Mouse (Mus musculus) heart, adult 2 months (tissue): ENCODE results near the gene Lekr1. TPM values are rescaled to one million over a fixed set of nuclear protein-coding genes. Genes with fewer than 3 reads are reported as not detected.

Experiments
- DNase-seq, 2 experiments: peaks; one replicate each; pipeline ENCODE4 v3.0.0; 2021
- H3K27ac ChIP-seq: fragments of 200-600 bp; 2 replicates; pipeline ENCODE4 v1.8.1; 2022
- H3K27me3 ChIP-seq: fragments of 200-500 bp; 2 replicates; pipeline ENCODE4 v1.6.1; 2012; ENCODE audit warnings: mild to moderate bottlenecking, low read length, inconsistent platforms, mixed read lengths; ENCODE audit not compliant: control insufficient read depth, insufficient read depth
- H3K36me3 ChIP-seq: fragments of 200-500 bp; 2 replicates; pipeline ENCODE4 v1.6.1; 2012; ENCODE audit warnings: low read length, inconsistent platforms; ENCODE audit not compliant: control insufficient read depth, insufficient read depth
- H3K4me1 ChIP-seq: fragments of 200-500 bp; 2 replicates; pipeline ENCODE4 v1.6.1; 2011; ENCODE audit warnings: low read length; ENCODE audit not compliant: control insufficient read depth, insufficient read depth
- H3K4me3 ChIP-seq: fragments of 200-600 bp; 2 replicates; pipeline ENCODE4 v1.8.1; 2022
- H3K79me2 ChIP-seq: fragments of 200-500 bp; replicated peaks from 2 replicates; pipeline ENCODE4 v1.6.1; 2012; ENCODE audit warnings: mild to moderate bottlenecking, inconsistent platforms, low read length, moderate library complexity, mixed read lengths; ENCODE audit not compliant: control insufficient read depth, insufficient read depth
- H3K9ac ChIP-seq: fragments of 200-500 bp; 2 replicates; pipeline ENCODE4 v1.6.1; 2012; ENCODE audit warnings: low read depth, mild to moderate bottlenecking, control low read depth, inconsistent platforms, low read length, mixed read lengths
- CTCF ChIP-seq: fragments of 200-600 bp; IDR thresholded peaks from 2 replicates; pipeline ENCODE4 v1.8.1; 2022; ENCODE audit warnings: antibody characterized with exemption, mild to moderate bottlenecking, moderate library complexity
- EP300 ChIP-seq: fragments of 200-500 bp; IDR thresholded peaks from 2 replicates; pipeline ENCODE4 v1.6.1; 2011; ENCODE audit warnings: low read depth, low read length, control low read depth; ENCODE audit not compliant: insufficient read depth
- POLR2A ChIP-seq: fragments of 200-500 bp; IDR thresholded peaks from 2 replicates; pipeline ENCODE4 v1.6.1; 2011; ENCODE audit warnings: mild to moderate bottlenecking, low read depth, low read length, control low read depth; ENCODE audit not compliant: insufficient read depth
- WGBS: fragments of 180-500 bp; shearing (Covaris S2); methylation state at CpG from one replicate; pipeline ENCODE4 v1.1.7; 2018; 5-methylcytosine and 5-hydroxymethylcytosine counted together
- intact Hi-C: fragments of 180-260 bp; cut with DNase I; formaldehyde crosslinking; loops from one replicate; pipeline ENCODE4 v1.15.1; 2025
- polyA plus RNA-seq: library from polyadenylated mRNA; depleted of rRNA; stranded (reverse); fragments of >200 nt; gene quantifications from 2 replicates; pipeline ENCODE4 v1.2.3, GENCODE M21; 2012
- total RNA-seq, 2 experiments: library from RNA; stranded (reverse); gene quantifications; 2 replicates each; pipeline ENCODE4 v1.2.3; 2021

Lekr1 gene
- total and polyA plus RNA-seq, 3 experiments: 0.84 to 2.2 (median 2.1) TPM

DNA sequence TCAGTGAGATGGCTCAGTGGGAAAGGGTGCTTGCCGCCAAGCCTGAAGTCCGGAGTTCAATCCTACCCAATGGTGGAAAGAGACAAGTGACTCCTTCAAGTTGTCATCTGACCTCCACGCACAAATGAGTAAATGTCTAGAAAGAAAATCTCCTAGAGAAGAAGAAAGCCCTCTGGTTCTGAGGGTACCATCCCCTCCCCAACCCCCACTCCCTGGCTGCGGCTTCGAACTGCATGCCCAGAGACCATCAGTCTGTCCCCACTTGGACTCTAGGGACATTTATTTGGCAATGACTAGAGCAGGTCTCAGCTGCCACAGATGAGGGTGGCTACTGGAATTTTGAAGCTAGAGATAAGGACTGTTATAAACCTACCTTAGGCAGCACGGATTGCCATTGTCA lies 193.7 kb downstream of the Lekr1 start:
- WGBS: 86% methylated on average over 6 of the region's 6 CpGs
- H3K36me3 ChIP-seq: no peaks in the 10 kb centered on the region
- no peak overlapping the region for H3K9ac ChIP-seq
- H3K4me1 ChIP-seq: peaks cover 10% of the 10 kb centered on the region
- TF ChIP-seq POLR2A (no peak), CTCF (no peak), EP300 (no peak)
- H3K27me3 ChIP-seq: no peaks in the 10 kb centered on the region
- H3K79me2 ChIP-seq: no peaks in the 10 kb centered on the region
- no peak overlapping the region for H3K4me3 ChIP-seq
- DNase-seq: no peak
- intact Hi-C loops: loop anchor here (5.0 to 10.0 kb wide), 6 partner anchors 32 to 477 kb away; partner anchors contain the start of gene Lekr1
- no peak overlapping the region for H3K27ac ChIP-seq

DNA sequence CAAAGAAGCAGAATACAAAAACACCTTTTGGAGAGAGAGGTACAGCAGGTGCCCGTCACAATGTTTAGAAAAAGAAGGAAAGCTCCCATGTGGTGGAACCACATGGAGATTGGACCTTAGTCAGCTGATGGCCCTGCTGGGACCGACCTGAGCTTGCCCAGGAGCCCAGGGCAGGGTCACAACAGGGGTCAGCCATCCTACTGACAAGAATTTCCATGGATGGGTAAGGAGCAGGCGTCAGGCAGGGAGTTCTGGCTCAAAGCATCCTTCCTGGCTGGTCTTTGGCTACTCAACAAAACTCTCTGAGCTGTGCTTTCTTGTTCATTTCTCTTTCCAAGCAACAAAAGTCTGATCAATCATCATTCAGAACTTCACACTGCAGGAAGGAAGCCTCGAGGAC lies 194.9 kb downstream of the Lekr1 start:
- no peak for DNase-seq
- no peaks in the 10 kb centered on the region for H3K36me3 ChIP-seq
- no peak overlapping the region for H3K9ac ChIP-seq
- TF ChIP-seq CTCF: no peak
- intact Hi-C loops: loop anchor here (5.0 to 10.0 kb wide), 6 partner anchors 34 to 479 kb away; partner anchors contain the start of gene Lekr1
- H3K4me1 ChIP-seq: peaks cover 10% of the 10 kb centered on the region
- peak overlapping the region; percentile 41 for H3K27ac ChIP-seq
- no peak overlapping the region for H3K4me3 ChIP-seq
- H3K79me2 ChIP-seq: no peaks in the 10 kb centered on the region
- WGBS: 64% methylated on average over 4 of the region's 4 CpGs
- H3K27me3 ChIP-seq: no peaks in the 10 kb centered on the region

DNA sequence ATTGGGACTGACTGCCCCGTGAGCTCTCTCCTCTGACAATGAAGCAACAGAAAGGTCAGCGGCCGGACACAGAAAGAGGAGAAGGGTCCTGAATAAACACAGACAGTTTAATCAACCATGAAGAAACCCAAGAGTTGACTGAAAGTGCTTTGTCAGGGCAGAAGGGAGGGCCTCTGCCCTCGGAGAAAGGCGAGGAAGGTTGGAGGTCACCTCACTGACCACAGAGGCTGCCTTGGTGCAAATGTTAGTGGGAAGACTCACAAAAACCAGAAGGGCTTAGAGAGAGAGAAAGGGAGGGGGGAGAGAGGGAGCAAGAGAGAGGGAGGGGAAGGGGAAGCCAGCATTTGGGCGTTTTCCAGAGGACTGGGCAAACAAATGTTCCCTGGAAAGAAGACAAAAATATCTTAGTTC lies 195.4 kb downstream of the Lekr1 start:
- Histone ChIP-seq H3K27ac (peak overlapping the region; percentile 41), H3K4me1 (peaks cover 10% of the 10 kb centered on the region), H3K9ac (no peak overlapping the region), H3K79me2 (no peaks in the 10 kb centered on the region), H3K36me3 (no peaks in the 10 kb centered on the region), H3K4me3 (no peak overlapping the region), H3K27me3 (no peaks in the 10 kb centered on the region)
- TF ChIP-seq CTCF (no peak), EP300 (no peak)
- DNase-seq: no peak
- intact Hi-C loops: loop anchor here (5.0 to 10.0 kb wide), 6 partner anchors 34 to 479 kb away; partner anchors contain the start of gene Lekr1
- WGBS: 25% methylated on average over 6 of the region's 6 CpGs

DNA sequence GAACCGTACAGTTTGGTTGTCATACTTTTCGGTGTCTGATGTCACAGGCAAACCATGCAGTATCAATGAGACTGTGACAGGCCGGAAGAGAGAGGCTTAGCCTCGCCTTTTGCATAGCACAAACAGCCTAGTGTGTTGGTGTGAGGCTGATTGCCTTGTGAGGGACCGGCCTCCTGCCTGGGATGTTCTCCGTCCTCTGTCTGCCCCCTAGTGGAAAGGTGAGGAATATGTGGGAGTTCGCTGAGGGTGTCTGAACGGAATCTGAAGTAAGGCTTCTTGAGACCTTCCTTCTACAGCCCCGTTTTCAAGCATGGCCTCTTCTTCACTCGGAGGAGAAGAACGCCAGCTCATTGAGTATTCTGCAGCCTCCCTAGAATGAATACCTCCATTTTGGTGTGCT lies 197.3 kb downstream of the Lekr1 start:
- Histone ChIP-seq H3K4me1 (peaks cover 8% of the 10 kb centered on the region), H3K79me2 (no peaks in the 10 kb centered on the region), H3K9ac (no peak overlapping the region), H3K27me3 (no peaks in the 10 kb centered on the region), H3K36me3 (no peaks in the 10 kb centered on the region), H3K27ac (peak overlapping the region; percentile 61), H3K4me3 (peak overlapping the region; percentile 13)
- intact Hi-C loops: loop anchor here (1.0 to 10.0 kb wide), 9 partner anchors 36 to 544 kb away; partner anchors contain the start of gene Lekr1
- TF ChIP-seq POLR2A (no peak), EP300 (peak; percentile 97), CTCF (peak; percentile 97)
- 1% methylated on average over 11 of the region's 11 CpGs for WGBS
- DNase-seq: peak; percentile 76 to 84

DNA sequence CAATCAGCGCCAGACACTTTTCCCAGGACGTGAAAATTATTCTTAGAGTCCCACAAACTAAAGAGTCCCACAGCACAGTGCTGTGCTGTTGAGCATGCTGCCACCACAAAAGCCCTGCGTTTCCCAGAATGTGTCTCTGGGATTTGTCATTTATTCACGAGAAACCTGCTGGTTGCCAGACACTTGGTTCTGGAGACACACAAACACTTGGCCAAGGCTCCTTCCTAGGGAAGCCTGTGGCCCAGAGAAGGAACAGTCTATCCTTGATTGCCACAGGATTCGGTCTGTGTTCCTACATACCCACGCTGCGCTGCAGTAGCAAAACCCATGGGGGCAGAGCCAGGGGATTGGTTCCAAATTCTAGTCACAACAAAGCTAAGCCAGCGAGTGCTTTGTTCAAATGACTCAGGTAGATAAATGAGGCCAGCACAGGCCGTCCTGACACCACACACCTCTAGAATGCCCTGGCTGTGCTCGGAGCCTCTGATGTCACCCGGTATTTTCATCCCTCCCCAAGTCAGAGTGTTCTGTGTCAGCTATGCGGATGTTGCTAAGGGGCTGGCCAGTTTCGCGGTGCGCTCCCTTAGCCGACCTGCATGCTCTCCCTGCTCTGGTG lies 197.8 kb downstream of the Lekr1 start:
- no peaks in the 10 kb centered on the region for H3K79me2 ChIP-seq
- peak overlapping the region; percentile 13 for H3K4me3 ChIP-seq
- H3K9ac ChIP-seq: peak overlapping the region; percentile 22; the same call in 1 of the 2 replicates

DNA sequence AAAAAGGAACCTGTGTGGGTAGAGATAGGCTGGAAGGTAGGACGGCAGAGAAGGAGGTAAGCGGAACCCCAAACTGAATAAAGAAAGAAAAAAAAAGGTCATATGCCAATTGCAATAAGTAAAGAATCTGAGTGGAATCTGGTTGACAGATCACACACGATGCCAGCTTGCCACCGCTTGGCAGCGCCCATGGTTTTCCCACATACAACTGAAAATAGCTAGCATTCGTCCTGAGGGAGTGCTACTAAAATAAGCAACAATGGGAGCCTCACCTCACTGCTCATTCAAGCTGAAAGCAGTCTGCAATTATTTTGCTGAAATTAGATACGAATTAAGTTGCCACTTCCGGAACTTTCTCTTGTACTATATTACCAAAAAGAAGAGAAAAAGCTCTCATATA lies 202.9 kb downstream of the Lekr1 start:
- H3K9ac ChIP-seq: no peak overlapping the region
- peak overlapping the region; percentile 51 for H3K27ac ChIP-seq
- intact Hi-C loops: loop anchor here (10.0 kb wide), 1 partner anchor 414 kb away; no protein-coding TSS in a partner anchor
- DNase-seq: peak in 1 of 2 experiments; percentile 37
- H3K4me1 ChIP-seq: peaks cover 11% of the 10 kb centered on the region
- H3K36me3 ChIP-seq: peaks cover 2% of the 10 kb centered on the region
- no peaks in the 10 kb centered on the region for H3K79me2 ChIP-seq
- WGBS: 59% methylated on average over 8 of the region's 8 CpGs
- TF ChIP-seq POLR2A (no peak), CTCF (0 out of 2 replicates have a peak, but pooled peaks have one; percentile 3)
- H3K4me3 ChIP-seq: no peak overlapping the region
- no peaks in the 10 kb centered on the region for H3K27me3 ChIP-seq

More for the DNA sequence above, 197.8 kb downstream of the Lekr1 start:
- Histone ChIP-seq H3K27me3 (no peaks in the 10 kb centered on the region), H3K4me1 (peaks cover 6% of the 10 kb centered on the region), H3K27ac (peak overlapping the region; percentile 61), H3K36me3 (no peaks in the 10 kb centered on the region)
- intact Hi-C loops: loop anchor here (1.0 to 10.0 kb wide), 9 partner anchors 37 to 545 kb away; partner anchors contain the start of gene Lekr1
- DNase-seq: peak; percentile 47 to 63
- TF ChIP-seq CTCF (no peak), EP300 (0 out of 2 replicates have a peak, but pooled peaks have one; percentile 22), POLR2A (no peak)
- 49% methylated on average over 16 of the region's 16 CpGs for WGBS
